Mouse (Mus musculus) forebrain, postnatal 0 days (tissue): ENCODE data around the gene Nfib. TPM values are rescaled to one million over a fixed set of nuclear protein-coding genes. Genes with fewer than 3 reads are reported as not detected.

Experiments used
- ATAC-seq: fragments of 200-750 bp; cut with Nextera tagmentation; 2 replicates; pipeline ENCODE4 v1.8.0; 2017; ENCODE audit warnings: mild to moderate bottlenecking, moderate library complexity
- DNase-seq: peaks from one replicate; pipeline ENCODE4 v3.0.0-alpha.2; 2015
- H3K27ac ChIP-seq: fragments of 300-500 bp; sonication (generic); 2 replicates; pipeline ENCODE4 v1.5.1; 2014; ENCODE audit warnings: low read depth, mild to moderate bottlenecking, antibody characterized with exemption, low read length, moderate library complexity, mixed read lengths
- H3K27me3 ChIP-seq: fragments of 300-500 bp; sonication (generic); 2 replicates; pipeline ENCODE4 v1.6.1; 2014; ENCODE audit warnings: mild to moderate bottlenecking, low read length, mixed read lengths; ENCODE audit not compliant: insufficient read depth
- H3K36me3 ChIP-seq: fragments of 300-500 bp; sonication (generic); 2 replicates; pipeline ENCODE4 v1.6.1; 2014; ENCODE audit warnings: mild to moderate bottlenecking, moderate library complexity; ENCODE audit not compliant: insufficient read depth
- H3K4me1 ChIP-seq: fragments of 300-500 bp; sonication (generic); 2 replicates; pipeline ENCODE4 v1.6.1; 2014; ENCODE audit warnings: antibody characterized with exemption; ENCODE audit not compliant: insufficient read depth
- H3K4me2 ChIP-seq: fragments of 300-500 bp; sonication (generic); 2 replicates; pipeline ENCODE4 v1.6.1; 2014; ENCODE audit warnings: low read depth, mild to moderate bottlenecking, moderate library complexity
- H3K4me3 ChIP-seq: fragments of 300-500 bp; sonication (generic); 2 replicates; pipeline ENCODE4 v1.5.1; 2014; ENCODE audit warnings: low read depth, low read length, mixed read lengths
- H3K9ac ChIP-seq: fragments of 300-500 bp; sonication (generic); 2 replicates; pipeline ENCODE4 v1.6.1; 2014; ENCODE audit warnings: mild to moderate bottlenecking
- H3K9me3 ChIP-seq: fragments of 300-500 bp; sonication (generic); 2 replicates; pipeline ENCODE4 v1.6.1; 2016; ENCODE audit warnings: low read length
- CTCF ChIP-seq: sonication (generic); IDR thresholded peaks from 2 replicates; pipeline ENCODE4 v1.5.1; 2016; ENCODE audit warnings: antibody characterized with exemption, control low read depth, low read depth
- WGBS: fragments of 180-500 bp; shearing (Covaris S2); extraction: QIAGEN DNeasy Blood & Tissue Kit; methylation state at CpG from one replicate; pipeline ENCODE4 v1.1.7; 2014; 5-methylcytosine and 5-hydroxymethylcytosine counted together
- polyA plus RNA-seq: library from polyadenylated mRNA; unstranded; fragments of >200 nt; fragmentation: Nextera tagmentation; extraction: Ambion mirVana; gene quantifications from 2 replicates; pipeline ENCODE4 v1.2.1, GENCODE M21; 2015
- total RNA-seq: library from RNA; depleted of rRNA; stranded (reverse); fragments of >200 nt; gene quantifications from 2 replicates; pipeline ENCODE4 v1.2.3, GENCODE M21; 2014

The Nfib gene
- total and polyA plus RNA-seq, 2 experiments from 2014 or later, result 69.0 to 135 TPM

DNA sequence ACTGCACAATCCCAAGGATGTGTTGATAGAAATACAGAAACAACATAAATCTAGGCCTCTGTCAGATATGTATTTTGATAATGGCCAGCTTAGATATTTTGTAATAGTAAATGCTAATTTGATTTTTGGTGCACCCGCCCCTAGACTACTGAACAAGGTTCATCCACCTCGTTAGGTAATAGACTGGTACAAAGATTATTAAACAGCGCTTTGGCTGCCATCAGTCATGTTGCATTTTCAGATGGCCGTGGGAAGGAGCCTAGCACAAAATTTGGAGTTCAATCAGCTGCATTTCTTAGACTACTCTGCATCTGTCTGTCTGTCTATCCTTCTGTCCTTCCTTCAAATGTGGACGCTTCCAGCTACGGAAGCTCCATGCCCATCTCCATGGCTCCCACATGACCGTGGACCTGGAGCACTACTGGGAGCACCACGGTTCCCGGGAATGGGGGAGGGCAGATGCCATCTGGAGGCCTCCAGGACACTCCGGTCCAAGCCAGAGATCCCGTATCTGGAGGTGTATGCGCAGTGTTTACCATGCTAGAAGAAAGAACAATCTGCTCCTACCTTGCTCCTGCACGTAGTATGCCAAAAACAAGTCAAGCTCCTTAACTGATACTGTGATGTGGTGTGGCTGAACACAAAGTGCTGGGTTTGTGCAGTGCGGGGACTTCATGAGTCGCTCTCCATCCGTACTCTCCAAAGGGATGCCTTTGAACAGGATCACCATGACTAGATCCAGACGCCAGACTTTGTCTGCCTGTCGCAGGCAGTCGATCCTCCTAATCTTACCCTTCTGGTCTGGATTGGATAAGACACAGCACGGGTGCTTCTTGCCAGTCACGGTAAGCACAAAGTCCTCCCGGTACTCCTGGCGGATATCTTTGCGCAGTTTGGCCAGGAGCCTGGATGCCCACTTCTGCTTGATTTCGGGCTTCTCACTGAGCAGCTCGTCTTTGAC, 207.6 kb downstream of the Nfib start:
- no peaks in the 10 kb centered on the region for H3K9me3 ChIP-seq
- peak overlapping the region; percentile 92 for H3K4me2 ChIP-seq
- peak overlapping the region; percentile 80 for H3K27ac ChIP-seq
- ATAC-seq, result no peak; the same call in 1 of the 2 replicates
- DNase-seq, result peak; percentile 78
- no peak for TF ChIP-seq CTCF
- no peaks in the 10 kb centered on the region for H3K27me3 ChIP-seq
- peaks cover 7% of the 10 kb centered on the region for H3K36me3 ChIP-seq
- H3K4me1 ChIP-seq, result peaks cover 11% of the 10 kb centered on the region; the same call in 1 of the 2 replicates
- peak overlapping the region; percentile 79 for H3K4me3 ChIP-seq
- WGBS, result 48% methylated on average over 26 of the region's 26 CpGs
- peak overlapping the region; percentile 92 for H3K9ac ChIP-seq

DNA sequence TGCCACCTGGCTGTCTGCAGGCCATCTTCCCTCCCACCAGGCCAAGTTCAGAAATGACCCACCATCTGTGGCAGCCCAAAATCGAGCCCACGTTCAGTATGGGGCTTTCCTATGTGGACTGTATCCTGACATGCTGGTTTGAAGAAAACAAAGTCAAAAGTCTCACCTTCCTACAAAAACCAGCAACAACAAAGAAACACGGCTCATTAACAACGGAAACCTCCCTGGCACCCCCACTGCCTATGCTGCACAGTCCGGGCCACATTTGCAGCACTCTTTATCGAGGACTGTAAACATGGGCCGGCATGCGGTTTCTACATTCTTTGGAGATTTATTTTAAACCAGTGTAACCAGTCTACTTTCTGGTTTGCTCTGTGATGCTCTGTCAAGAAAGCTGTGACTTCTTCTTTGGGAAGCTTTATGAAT, 208.4 kb downstream of the Nfib start:
- ATAC-seq (no peak), DNase-seq (peak; percentile 60)
- H3K4me2 ChIP-seq, result peak overlapping the region; percentile 92
- H3K4me1 ChIP-seq, result peaks cover 11% of the 10 kb centered on the region; the same call in 1 of the 2 replicates
- H3K27me3 ChIP-seq, result no peaks in the 10 kb centered on the region
- H3K27ac ChIP-seq, result peak overlapping the region; percentile 80
- TF ChIP-seq CTCF, result no peak
- peak overlapping the region; percentile 92 for H3K9ac ChIP-seq
- H3K9me3 ChIP-seq, result no peaks in the 10 kb centered on the region
- 40% methylated on average over 8 of the region's 8 CpGs for WGBS
- peak overlapping the region; percentile 79 for H3K4me3 ChIP-seq
- H3K36me3 ChIP-seq, result peaks cover 7% of the 10 kb centered on the region

GRCm38 (mm10) chr4:82496383-82496782, 209.2 kb downstream of the Nfib start:
- ATAC-seq, result no peak
- Histone ChIP-seq H3K9ac (peak overlapping the region; percentile 92), H3K27ac (peak overlapping the region; percentile 80), H3K27me3 (no peaks in the 10 kb centered on the region), H3K4me1 (peaks cover 11% of the 10 kb centered on the region; the same call in 1 of the 2 replicates), H3K4me3 (peak overlapping the region; percentile 79), H3K4me2 (peak overlapping the region; percentile 92), H3K9me3 (no peaks in the 10 kb centered on the region), H3K36me3 (peaks cover 7% of the 10 kb centered on the region)
- TF ChIP-seq CTCF, result no peak
- WGBS, result 37% methylated on average over 5 of the region's 5 CpGs
- DNase-seq, result no peak

- peak; percentile 54 for ATAC-seq
- peak overlapping the region; percentile 79 for H3K4me3 ChIP-seq
- 32% methylated on average over 6 of the region's 6 CpGs for WGBS
Observed at GRCm38 (mm10) chr4:82495605-82496004, 209.9 kb downstream of the Nfib start.

GRCm38 (mm10) chr4:82494829-82495228, 210.7 kb downstream of the Nfib start:
- ATAC-seq (peak; percentile 82), DNase-seq (peak; percentile 96)
- H3K27me3 ChIP-seq, result no peaks in the 10 kb centered on the region
- H3K4me1 ChIP-seq, result peaks cover 11% of the 10 kb centered on the region
- no peak for TF ChIP-seq CTCF
- H3K4me2 ChIP-seq, result peak overlapping the region; percentile 92
- peak overlapping the region; percentile 92 for H3K9ac ChIP-seq
- 27% methylated on average over 10 of the region's 10 CpGs for WGBS
- H3K4me3 ChIP-seq, result peak overlapping the region; percentile 79
- H3K36me3 ChIP-seq, result peaks cover 7% of the 10 kb centered on the region
- peak overlapping the region; percentile 80 for H3K27ac ChIP-seq
- H3K9me3 ChIP-seq, result no peaks in the 10 kb centered on the region

More at GRCm38 (mm10) chr4:82495605-82496004, 209.9 kb downstream of the Nfib start:
- Histone ChIP-seq H3K36me3 (peaks cover 7% of the 10 kb centered on the region), H3K9me3 (no peaks in the 10 kb centered on the region), H3K4me2 (peak overlapping the region; percentile 92), H3K9ac (peak overlapping the region; percentile 92), H3K27me3 (no peaks in the 10 kb centered on the region), H3K27ac (peak overlapping the region; percentile 80), H3K4me1 (peaks cover 11% of the 10 kb centered on the region; the same call in 1 of the 2 replicates)
- DNase-seq, result peak; percentile 88
- no peak for TF ChIP-seq CTCF

GRCm38 (mm10) chr4:82494424-82494823, 211.1 kb downstream of the Nfib start:
- Histone ChIP-seq H3K27ac (peak overlapping the region; percentile 80), H3K9ac (peak overlapping the region; percentile 92), H3K4me1 (peaks cover 15% of the 10 kb centered on the region), H3K4me2 (peak overlapping the region; percentile 92), H3K9me3 (no peaks in the 10 kb centered on the region), H3K27me3 (no peaks in the 10 kb centered on the region), H3K4me3 (peak overlapping the region; percentile 79), H3K36me3 (peaks cover 7% of the 10 kb centered on the region)
- 0 out of 2 replicates have a peak, but pooled peaks have one; percentile 15 for ATAC-seq
- 22% methylated on average over 3 of the region's 3 CpGs for WGBS
- no peak for TF ChIP-seq CTCF
- peak; percentile 58 for DNase-seq

- Histone ChIP-seq H3K4me3 (peak overlapping the region; percentile 79), H3K27me3 (no peaks in the 10 kb centered on the region), H3K27ac (peak overlapping the region; percentile 80), H3K36me3 (peaks cover 7% of the 10 kb centered on the region), H3K4me1 (peaks cover 16% of the 10 kb centered on the region), H3K9ac (peak overlapping the region; percentile 92), H3K4me2 (peak overlapping the region; percentile 92), H3K9me3 (no peaks in the 10 kb centered on the region)
- TF ChIP-seq CTCF, result no peak
- WGBS, result 18% methylated on average over 1 of the region's 1 CpGs
- DNase-seq, result no peak
- ATAC-seq, result no peak
Observed at GRCm38 (mm10) chr4:82493865-82494264, 211.7 kb downstream of the Nfib start.
